Mouse (Mus musculus): ENCODE data around the gene Gm44579. TPM values are rescaled to one million over a fixed set of nuclear protein-coding genes. Genes with fewer than 3 reads are reported as not detected.

Gene Gm44579
- not detected in 2 replicates for polyA plus RNA-seq (2014; fragmentation: Nextera tagmentation; extraction: Ambion mirVana)

DNA sequence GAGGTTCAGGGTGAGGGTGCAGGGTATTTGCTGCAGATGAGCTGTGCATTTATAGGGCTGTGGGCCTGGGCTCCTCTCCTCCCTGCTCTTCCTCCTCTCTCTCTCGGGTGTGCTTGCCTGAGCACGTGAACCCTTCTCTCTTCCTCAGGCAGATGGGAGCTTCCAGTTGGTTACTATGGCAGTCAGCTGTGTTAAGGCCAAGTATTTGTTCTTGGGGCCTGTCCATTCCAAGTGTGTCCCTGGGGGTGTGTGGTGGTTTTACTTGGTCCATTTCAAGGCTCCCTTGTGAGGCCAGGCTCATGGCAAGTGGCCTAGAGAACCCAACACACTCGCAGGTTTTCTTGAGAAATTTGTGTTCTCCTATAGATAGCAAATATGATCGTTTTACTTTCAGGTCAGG lies at the start of gene Gm44579, which contains the start of gene Olfr287:
Gene Gm44579 (minus strand): TSS at position 101 of the 400 bp plus-strand sequence.
Gene Olfr287 (minus strand): TSS at position 180 of the 400 bp plus-strand sequence.
- no peaks in the 10 kb centered on the region for H3K27me3 ChIP-seq (ENCODE audit: control insufficient read depth, insufficient read depth, low read length)
- H3K36me3 ChIP-seq (ENCODE audit: control insufficient read depth, insufficient read depth, low read length), result no peaks in the 10 kb centered on the region
- ATAC-seq (ENCODE audit: low FRiP score, low TSS enrichment), result no peak
- WGBS, result 70% methylated on average over 4 of the region's 4 CpGs
- H3K9ac ChIP-seq (ENCODE audit: low read depth, low read length), result no peak within 1 kb of the TSS
- no peaks in the 10 kb centered on the region for H3K9me3 ChIP-seq (ENCODE audit: control insufficient read depth, low read length)
- H3K4me2 ChIP-seq (replicated peaks; ENCODE audit: low read depth, low read length), result no peak within 1 kb of the TSS
- no peak within 1 kb of the TSS for H3K4me3 ChIP-seq (ENCODE audit: low read length)
- no peaks in the 10 kb centered on the region for H3K4me1 ChIP-seq (ENCODE audit: control insufficient read depth, insufficient read depth, low read length)
- H3K27ac ChIP-seq (ENCODE audit: low read depth, low read length), result no peak within 1 kb of the TSS

DNA sequence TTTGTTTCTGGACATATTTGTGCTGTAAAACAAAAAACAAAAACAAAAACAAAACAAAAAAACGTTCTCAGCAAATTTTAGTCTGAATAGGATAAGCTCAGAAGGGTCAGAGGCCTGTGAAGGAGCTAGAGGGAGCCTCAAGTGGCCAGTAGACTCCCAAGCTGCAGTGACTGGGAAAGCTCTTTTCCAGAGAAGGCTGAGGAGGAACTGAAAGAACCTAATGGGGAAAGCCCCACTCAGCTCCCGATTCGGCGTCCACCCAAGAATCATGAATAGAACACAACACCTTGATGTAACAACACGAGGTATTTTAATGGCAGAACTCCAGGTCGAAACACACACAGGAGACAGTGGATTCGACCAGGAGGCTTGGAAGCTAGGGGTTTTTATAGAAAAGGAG lies 37.0 kb upstream of the Gm44579 start:
- ATAC-seq (ENCODE audit: low FRiP score, low TSS enrichment), result no peak
- Histone ChIP-seq H3K27ac (ENCODE audit: low read depth, low read length) (no peak overlapping the region), H3K27me3 (ENCODE audit: control insufficient read depth, insufficient read depth, low read length) (no peaks in the 10 kb centered on the region), H3K36me3 (ENCODE audit: control insufficient read depth, insufficient read depth, low read length) (no peaks in the 10 kb centered on the region), H3K9ac (ENCODE audit: low read depth, low read length) (no peak overlapping the region), H3K4me1 (ENCODE audit: control insufficient read depth, insufficient read depth, low read length) (no peaks in the 10 kb centered on the region), H3K4me3 (ENCODE audit: low read length) (no peak overlapping the region), H3K9me3 (ENCODE audit: control insufficient read depth, low read length) (no peaks in the 10 kb centered on the region), H3K4me2 (replicated peaks; ENCODE audit: low read depth, low read length) (no peak overlapping the region)
- WGBS, result 89% methylated on average over 7 of the region's 7 CpGs

DNA sequence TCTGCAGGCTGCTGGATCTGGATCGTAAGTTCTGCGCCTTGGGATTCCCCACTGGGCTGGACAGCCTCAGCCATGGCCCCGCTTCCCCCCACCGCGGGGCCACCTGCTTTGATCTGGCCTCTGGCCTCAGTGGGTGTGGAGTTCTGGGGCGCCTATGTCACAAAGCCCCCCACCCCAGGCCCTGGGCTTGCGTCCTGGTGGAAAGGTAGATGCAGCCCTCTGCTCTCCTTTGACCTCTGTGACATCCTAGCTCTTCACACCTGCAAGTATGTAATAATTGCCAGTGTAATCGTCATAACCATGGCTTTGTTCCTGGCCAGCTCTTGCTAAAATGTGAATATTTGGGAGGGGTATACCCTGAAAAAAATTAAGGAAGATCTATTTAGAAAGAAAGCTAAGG lies 36.4 kb upstream of the Gm44579 start, which contains the start of gene H1fnt:
Gene H1fnt (minus strand): TSS at position 101 of the 400 bp plus-strand sequence.
- no peaks in the 10 kb centered on the region for H3K4me1 ChIP-seq (ENCODE audit: control insufficient read depth, insufficient read depth, low read length)
- no peak within 1 kb of the TSS for H3K4me2 ChIP-seq (replicated peaks; ENCODE audit: low read depth, low read length)
- H3K27me3 ChIP-seq (ENCODE audit: control insufficient read depth, insufficient read depth, low read length), result no peaks in the 10 kb centered on the region
- no peak within 1 kb of the TSS for H3K4me3 ChIP-seq (ENCODE audit: low read length)
- 89% methylated on average over 8 of the region's 8 CpGs for WGBS
- no peaks in the 10 kb centered on the region for H3K36me3 ChIP-seq (ENCODE audit: control insufficient read depth, insufficient read depth, low read length)
- no peaks in the 10 kb centered on the region for H3K9me3 ChIP-seq (ENCODE audit: control insufficient read depth, low read length)
- no peak within 1 kb of the TSS for H3K9ac ChIP-seq (ENCODE audit: low read depth, low read length)
- no peak within 1 kb of the TSS for H3K27ac ChIP-seq (ENCODE audit: low read depth, low read length)
- no peak for ATAC-seq (ENCODE audit: low FRiP score, low TSS enrichment)

DNA sequence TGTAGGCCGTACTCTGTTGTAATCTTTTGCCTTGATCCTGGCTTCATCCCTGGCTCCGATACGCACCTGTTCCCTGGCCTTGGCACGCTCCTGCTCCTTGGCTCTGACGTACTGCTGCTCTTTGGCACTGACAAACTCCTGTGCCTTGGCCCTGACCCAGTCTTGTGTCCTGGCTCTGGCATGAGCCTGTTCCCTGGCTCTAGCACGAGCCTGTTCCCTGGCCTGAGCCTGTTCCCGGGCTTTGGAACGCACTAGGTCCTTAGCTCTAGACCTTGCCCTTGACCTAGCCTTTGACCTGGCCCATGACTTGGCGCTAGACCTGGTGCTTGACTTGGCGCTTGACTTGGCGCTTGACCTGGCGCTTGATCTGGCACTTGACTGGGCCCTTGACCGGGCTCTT lies 35.5 kb upstream of the Gm44579 start:
- Histone ChIP-seq H3K9ac (ENCODE audit: low read depth, low read length) (no peak overlapping the region), H3K4me1 (ENCODE audit: control insufficient read depth, insufficient read depth, low read length) (no peaks in the 10 kb centered on the region), H3K9me3 (ENCODE audit: control insufficient read depth, low read length) (no peaks in the 10 kb centered on the region), H3K27ac (ENCODE audit: low read depth, low read length) (no peak overlapping the region), H3K4me2 (replicated peaks; ENCODE audit: low read depth, low read length) (no peak overlapping the region), H3K27me3 (ENCODE audit: control insufficient read depth, insufficient read depth, low read length) (no peaks in the 10 kb centered on the region), H3K4me3 (ENCODE audit: low read length) (no peak overlapping the region), H3K36me3 (ENCODE audit: control insufficient read depth, insufficient read depth, low read length) (no peaks in the 10 kb centered on the region)
- WGBS, result 95% methylated on average over 13 of the region's 13 CpGs
- ATAC-seq (ENCODE audit: low FRiP score, low TSS enrichment), result no peak

DNA sequence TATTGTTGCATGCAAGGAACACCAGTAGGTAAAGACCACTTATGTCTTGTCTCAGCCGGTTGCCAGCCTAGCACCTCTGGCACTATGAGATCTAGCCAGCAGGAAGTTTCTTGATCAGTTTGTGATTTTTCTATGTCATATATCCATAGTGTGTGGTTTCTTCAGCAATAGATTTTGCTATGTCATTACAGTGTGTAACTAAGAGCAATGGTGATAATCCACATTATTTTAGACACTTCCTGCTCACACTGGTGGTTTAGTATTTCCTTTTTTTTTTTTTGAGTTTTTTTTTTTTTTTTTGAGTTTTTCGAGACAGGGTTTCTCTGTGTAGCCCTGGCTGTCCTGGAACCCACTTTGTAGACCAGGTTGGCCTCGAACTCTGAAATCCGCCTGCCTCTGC lies 14.7 kb upstream of the Gm44579 start:
- no peak overlapping the region for H3K9ac ChIP-seq (ENCODE audit: low read depth, low read length)
- ATAC-seq (ENCODE audit: low FRiP score, low TSS enrichment), result no peak
- 93% methylated on average over 4 of the region's 4 CpGs for WGBS
- H3K36me3 ChIP-seq (ENCODE audit: control insufficient read depth, insufficient read depth, low read length), result no peaks in the 10 kb centered on the region
- no peaks in the 10 kb centered on the region for H3K27me3 ChIP-seq (ENCODE audit: control insufficient read depth, insufficient read depth, low read length)
- no peaks in the 10 kb centered on the region for H3K4me1 ChIP-seq (ENCODE audit: control insufficient read depth, insufficient read depth, low read length)
- H3K4me3 ChIP-seq (ENCODE audit: low read length), result no peak overlapping the region
- H3K27ac ChIP-seq (ENCODE audit: low read depth, low read length), result no peak overlapping the region
- no peaks in the 10 kb centered on the region for H3K9me3 ChIP-seq (ENCODE audit: control insufficient read depth, low read length)
- no peak overlapping the region for H3K4me2 ChIP-seq (replicated peaks; ENCODE audit: low read depth, low read length)

DNA sequence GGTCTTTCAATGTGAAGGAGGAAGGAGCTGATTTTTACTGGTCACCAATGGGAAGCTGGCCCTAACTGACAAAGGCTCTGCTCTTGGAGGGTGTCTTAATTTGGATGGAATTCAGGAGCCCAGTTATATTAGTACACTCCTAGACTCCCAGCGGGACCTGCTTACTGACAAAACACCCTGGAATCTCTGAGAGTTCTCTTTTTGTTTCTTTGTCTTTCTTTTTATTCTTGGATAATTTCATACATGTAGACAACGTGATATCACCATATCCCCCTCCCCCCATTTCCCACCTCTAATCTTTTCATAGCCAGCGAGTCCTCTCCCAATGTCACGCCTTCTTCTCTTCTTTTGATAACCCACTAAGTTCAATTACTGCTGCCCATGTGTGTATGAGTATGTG lies 13.6 kb upstream of the Gm44579 start, which contains the start of gene Olfr286:
Gene Olfr286 (minus strand): TSS at position 101 of the 400 bp plus-strand sequence.
- H3K4me2 ChIP-seq (replicated peaks; ENCODE audit: low read depth, low read length), result no peak within 1 kb of the TSS
- no peaks in the 10 kb centered on the region for H3K4me1 ChIP-seq (ENCODE audit: control insufficient read depth, insufficient read depth, low read length)
- no peaks in the 10 kb centered on the region for H3K36me3 ChIP-seq (ENCODE audit: control insufficient read depth, insufficient read depth, low read length)
- no peak within 1 kb of the TSS for H3K4me3 ChIP-seq (ENCODE audit: low read length)
- H3K27ac ChIP-seq (ENCODE audit: low read depth, low read length), result no peak within 1 kb of the TSS
- no peaks in the 10 kb centered on the region for H3K27me3 ChIP-seq (ENCODE audit: control insufficient read depth, insufficient read depth, low read length)
- no peaks in the 10 kb centered on the region for H3K9me3 ChIP-seq (ENCODE audit: control insufficient read depth, low read length)
- 87% methylated on average over 4 of the region's 4 CpGs for WGBS
- no peak within 1 kb of the TSS for H3K9ac ChIP-seq (ENCODE audit: low read depth, low read length)
- no peak for ATAC-seq (ENCODE audit: low FRiP score, low TSS enrichment)

DNA sequence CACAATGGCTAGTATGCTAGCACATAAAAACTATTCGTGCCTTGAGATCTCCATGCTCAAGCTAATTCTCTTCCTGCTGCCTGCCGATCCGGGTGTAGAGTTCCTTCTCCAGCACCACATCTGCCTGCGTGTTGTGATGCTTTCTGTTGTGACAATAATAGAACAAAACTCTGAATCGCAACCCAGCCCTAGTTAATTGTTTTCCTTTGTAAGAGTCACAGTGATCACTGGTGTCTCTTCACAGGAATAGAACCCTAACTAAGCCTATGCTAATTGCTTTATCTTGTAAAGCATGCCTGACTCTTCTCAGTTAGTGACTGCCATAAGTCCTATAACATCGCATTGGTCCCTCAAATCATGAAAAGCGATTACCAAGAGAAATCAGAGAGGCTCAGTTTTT lies 5.3 kb upstream of the Gm44579 start:
- Histone ChIP-seq H3K9ac (ENCODE audit: low read depth, low read length) (no peak overlapping the region), H3K9me3 (ENCODE audit: control insufficient read depth, low read length) (no peaks in the 10 kb centered on the region), H3K27ac (ENCODE audit: low read depth, low read length) (no peak overlapping the region), H3K4me2 (replicated peaks; ENCODE audit: low read depth, low read length) (no peak overlapping the region), H3K36me3 (ENCODE audit: control insufficient read depth, insufficient read depth, low read length) (no peaks in the 10 kb centered on the region), H3K27me3 (ENCODE audit: control insufficient read depth, insufficient read depth, low read length) (no peaks in the 10 kb centered on the region), H3K4me1 (ENCODE audit: control insufficient read depth, insufficient read depth, low read length) (no peaks in the 10 kb centered on the region), H3K4me3 (ENCODE audit: low read length) (no peak overlapping the region)
- no peak for ATAC-seq (ENCODE audit: low FRiP score, low TSS enrichment)
- WGBS, result 76% methylated on average over 7 of the region's 7 CpGs

DNA sequence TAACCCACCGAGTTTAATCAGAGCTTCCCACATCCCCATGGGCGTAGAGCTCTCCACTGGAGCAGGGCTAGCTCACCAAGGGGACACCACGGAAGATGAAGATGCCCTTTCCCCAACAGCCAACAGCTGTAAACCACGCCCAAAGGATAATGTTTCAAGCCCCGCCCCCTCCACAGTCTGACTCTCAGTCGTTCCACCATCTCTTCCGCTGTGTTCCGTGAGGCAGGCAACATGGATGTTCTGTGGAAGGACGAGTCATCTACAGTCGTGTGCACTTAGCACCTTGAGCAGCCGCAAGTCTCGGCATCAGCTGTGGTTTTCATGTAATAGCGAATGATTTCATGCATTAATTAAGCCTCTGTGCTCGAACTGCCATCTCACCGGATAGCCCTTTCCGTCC lies 4.8 kb upstream of the Gm44579 start:
- no peak for ATAC-seq (ENCODE audit: low FRiP score, low TSS enrichment)
- Histone ChIP-seq H3K4me2 (replicated peaks; ENCODE audit: low read depth, low read length) (no peak overlapping the region), H3K9ac (ENCODE audit: low read depth, low read length) (no peak overlapping the region), H3K27ac (ENCODE audit: low read depth, low read length) (no peak overlapping the region), H3K36me3 (ENCODE audit: control insufficient read depth, insufficient read depth, low read length) (no peaks in the 10 kb centered on the region), H3K27me3 (ENCODE audit: control insufficient read depth, insufficient read depth, low read length) (no peaks in the 10 kb centered on the region), H3K4me1 (ENCODE audit: control insufficient read depth, insufficient read depth, low read length) (no peaks in the 10 kb centered on the region), H3K4me3 (ENCODE audit: low read length) (no peak overlapping the region), H3K9me3 (ENCODE audit: control insufficient read depth, low read length) (no peaks in the 10 kb centered on the region)
- WGBS, result 51% methylated on average over 16 of the region's 16 CpGs

DNA sequence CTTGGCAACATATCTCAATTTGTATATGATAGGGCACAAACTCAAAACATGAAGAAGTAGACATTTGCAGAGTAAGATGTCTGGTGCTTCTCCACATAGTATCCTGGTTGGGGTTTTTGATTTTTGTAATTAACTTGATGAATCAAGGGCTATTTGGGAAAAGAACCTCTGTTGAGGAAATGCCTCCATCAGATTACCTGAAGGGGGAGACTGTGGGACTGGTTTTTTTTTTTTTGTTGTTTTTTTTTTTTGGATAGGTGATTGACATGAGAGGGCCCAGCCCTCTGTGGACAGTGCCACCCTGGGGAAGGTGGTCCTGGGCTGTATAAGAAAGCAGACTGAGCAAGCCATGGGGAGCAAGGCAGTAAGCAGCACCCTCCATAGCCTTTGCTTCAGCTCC lies 1.6 kb upstream of the Gm44579 start:
- H3K27me3 ChIP-seq (ENCODE audit: control insufficient read depth, insufficient read depth, low read length), result no peaks in the 10 kb centered on the region
- no peaks in the 10 kb centered on the region for H3K4me1 ChIP-seq (ENCODE audit: control insufficient read depth, insufficient read depth, low read length)
- no peak for ATAC-seq (ENCODE audit: low FRiP score, low TSS enrichment)
- H3K36me3 ChIP-seq (ENCODE audit: control insufficient read depth, insufficient read depth, low read length), result no peaks in the 10 kb centered on the region
- H3K9ac ChIP-seq (ENCODE audit: low read depth, low read length), result no peak overlapping the region
- H3K4me3 ChIP-seq (ENCODE audit: low read length), result no peak overlapping the region
- H3K9me3 ChIP-seq (ENCODE audit: control insufficient read depth, low read length), result no peaks in the 10 kb centered on the region
- no peak overlapping the region for H3K27ac ChIP-seq (ENCODE audit: low read depth, low read length)
- no peak overlapping the region for H3K4me2 ChIP-seq (replicated peaks; ENCODE audit: low read depth, low read length)
